Mouse (Mus musculus): ENCODE measurements around the gene Lrrtm3.

Gene Lrrtm3

GRCm38 (mm10) chr10:63899891-63900290, 190.2 kb downstream of the Lrrtm3 start:
- no peak for DNase-seq (ENCODE audit: low spot score in 2 of 2)

GRCm38 (mm10) chr10:63894612-63895011, 195.5 kb downstream of the Lrrtm3 start:
- no peak for DNase-seq (ENCODE audit: low spot score in 2 of 2)

GRCm38 (mm10) chr10:63886449-63887088, 203.5 kb downstream of the Lrrtm3 start:
- no peak for DNase-seq (ENCODE audit: low spot score in 2 of 2)

- peak in 1 of 2 experiments; percentile 13 for DNase-seq (ENCODE audit: low spot score in 2 of 2)
Observed at GRCm38 (mm10) chr10:63880462-63880903, 209.6 kb downstream of the Lrrtm3 start.
